Comparison of ENCODE assay signal across 7 mouse cellular contexts in the genomic region with DNA sequence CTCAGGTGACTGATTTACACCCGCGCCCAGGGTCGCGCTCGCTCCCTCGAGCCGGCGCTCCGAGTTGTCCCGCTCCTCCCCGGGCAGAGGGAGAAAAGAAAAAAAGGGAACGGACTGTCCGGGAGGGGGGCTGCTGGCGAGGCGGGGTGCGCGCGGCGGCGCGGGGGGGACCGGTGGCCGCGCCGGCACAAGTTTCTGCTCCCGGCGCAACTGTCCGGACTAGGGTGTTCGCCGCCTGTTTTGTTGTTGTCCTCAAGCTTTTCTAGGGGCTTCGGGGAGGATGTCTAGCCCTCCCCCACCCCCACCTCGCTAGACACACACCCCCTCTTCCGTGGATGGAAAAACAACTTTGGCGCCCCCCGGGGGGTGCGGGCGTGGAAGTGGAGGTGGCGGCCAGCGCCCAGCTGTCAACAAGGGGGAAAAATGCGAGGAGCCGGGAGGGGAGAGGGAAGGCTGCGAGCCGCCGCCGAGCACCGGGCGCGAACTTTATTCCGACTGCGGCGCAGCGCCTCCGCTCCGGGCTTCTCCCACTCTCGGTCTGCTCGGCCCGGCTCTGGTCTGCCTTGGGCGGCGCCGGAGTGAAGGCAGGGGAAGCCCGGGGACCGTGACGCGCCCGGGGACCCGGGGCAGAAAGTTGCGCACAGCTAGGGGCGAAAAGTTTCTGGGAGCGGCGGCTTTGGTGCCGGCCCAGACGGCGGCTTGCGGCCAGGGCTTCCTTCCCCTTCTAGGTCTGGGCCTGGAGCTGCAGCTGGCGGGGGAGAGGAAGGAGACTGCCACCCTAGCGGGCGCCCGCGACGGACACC. TPM values are rescaled to one million over a fixed set of nuclear protein-coding genes. Genes with fewer than 3 reads are reported as not detected.
DNase-seq lines count a peak whose midpoint lies in the region; ATAC-seq lines count a peak whose summit lies in the region.

Gene Bnc2, minus strand, starts transcription at position 105 of the 803 bp plus-strand sequence.

- H3K4me2 ChIP-seq in forebrain, embryonic 13.5 days, result peak within 1 kb of the TSS; percentile 98
- H3K4me2 ChIP-seq in stomach, embryonic 16.5 days (ENCODE audit: low read depth, low read length), result peak within 1 kb of the TSS; percentile 82

- peak; percentile 73 for ATAC-seq in forebrain, embryonic 13.5 days
- peak; percentile 73 for ATAC-seq in stomach, embryonic 16.5 days (ENCODE audit: insufficient read depth, low FRiP score)

- 1% methylated on average over 70 of the region's 80 CpGs for WGBS in forebrain, embryonic 13.5 days
- under 1% methylated on average over 70 of the region's 80 CpGs for WGBS in stomach, embryonic 16.5 days

- no peak within 1 kb of the TSS for H3K27ac ChIP-seq in forebrain, embryonic 13.5 days
- H3K27ac ChIP-seq in stomach, embryonic 16.5 days (ENCODE audit: low read length), result peak within 1 kb of the TSS; percentile 94

- peak within 1 kb of the TSS; percentile 68 for H3K4me3 ChIP-seq in forebrain, embryonic 13.5 days
- peak within 1 kb of the TSS; percentile 74 for H3K4me3 ChIP-seq in stomach, embryonic 16.5 days (replicated peaks; ENCODE audit: low read length)

- DNase-seq in MN1 (ENCODE audit: low spot score), result peak; percentile 56
- peak; percentile 50 to 57 for DNase-seq in adrenal gland, adult 18-20 months (ENCODE audit: low spot score in 2 of 2)
- DNase-seq in heart, postnatal 25 days (ENCODE audit: low spot score), result peak; percentile 16
- DNase-seq in layer of hippocampus, adult 9-11 months, result peak; percentile 8
- DNase-seq in mesoderm, embryonic 11.5 days (ENCODE audit: low read depth, low spot score), result peak; percentile 76

- H3K4me1 ChIP-seq in forebrain, embryonic 13.5 days, result peaks cover 20% of the 10 kb centered on the region
- H3K4me1 ChIP-seq in stomach, embryonic 16.5 days (ENCODE audit: control insufficient read depth, insufficient read depth, low read length), result no peaks in the 10 kb centered on the region

- peak within 1 kb of the TSS; percentile 68 for H3K9ac ChIP-seq in forebrain, embryonic 13.5 days
- peak within 1 kb of the TSS; percentile 82 for H3K9ac ChIP-seq in stomach, embryonic 16.5 days (ENCODE audit: low read length)

- intact Hi-C loops in heart, postnatal 25 days (cut with DNase I), result loop anchor here (2.0 kb wide), 1 partner anchor 129 kb away; no protein-coding TSS in a partner anchor

- peaks cover 79% of the 10 kb centered on the region for H3K27me3 ChIP-seq in forebrain, embryonic 13.5 days
- H3K27me3 ChIP-seq in stomach, embryonic 16.5 days (ENCODE audit: control insufficient read depth, insufficient read depth, low read length), result no peaks in the 10 kb centered on the region; the same call in 1 of the 2 replicates

- no peaks in the 10 kb centered on the region for H3K36me3 ChIP-seq in forebrain, embryonic 13.5 days (ENCODE audit: poor library complexity, severe bottlenecking)
- no peaks in the 10 kb centered on the region for H3K36me3 ChIP-seq in stomach, embryonic 16.5 days (ENCODE audit: control insufficient read depth, insufficient read depth, low read length)

- no peaks in the 10 kb centered on the region for H3K9me3 ChIP-seq in forebrain, embryonic 13.5 days (replicated peaks)
- no peaks in the 10 kb centered on the region for H3K9me3 ChIP-seq in stomach, embryonic 16.5 days (replicated peaks; ENCODE audit: control insufficient read depth, low read length)

RNA-seq across cellular contexts. Expression of gene Bnc2, which starts in this region (rescaled TPM):
- 10 to 100 TPM; 12.0 to 13.8 TPM for total RNA-seq in adrenal gland, adult 18-20 months (2021)
- polyA plus RNA-seq in forebrain, embryonic 13.5 days (2015; fragmentation: Nextera tagmentation; extraction: Ambion mirVana), result 1.6 and 1.8 TPM in 2 replicates
- 1 to 10 TPM; 2.1 to 2.5 TPM for total RNA-seq in heart, postnatal 25 days (2021)
- polyA plus RNA-seq in stomach, embryonic 16.5 days (2015; fragmentation: Nextera tagmentation; extraction: Ambion mirVana), result 17.2 and 18.5 TPM in 2 replicates

Comparison
In these comparisons a context has a peak if more than half of its experiments do, and no peak if none do; other contexts are left out.
1. DNase-seq: peak in every context shown above with its lines; median percentile 76 in mesoderm, embryonic 11.5 days; 56 in MN1; 54 in adrenal gland, adult 18-20 months; 16 in heart, postnatal 25 days; 8 in layer of hippocampus, adult 9-11 months.